Mouse (Mus musculus) embryonic fibroblast, embryonic 13.5 days (primary cell): ENCODE data around the gene Alx3. TPM values are rescaled to one million over a fixed set of nuclear protein-coding genes. Genes with fewer than 3 reads are reported as not detected.
"Not testable (repeated sequence)": the region's sequence is repeated elsewhere in the genome, so short reads cannot be mapped to it uniquely, and the experiment has no call there.

Source experiments
- H3K27ac ChIP-seq: 2 replicates; pipeline ENCODE4 v1.5.1; 2012; ENCODE audit warnings: low read length, control low read depth, inconsistent platforms; ENCODE audit not compliant: insufficient read depth
- H3K4me1 ChIP-seq: 2 replicates; pipeline ENCODE4 v1.6.1; 2011; ENCODE audit warnings: low read length; ENCODE audit not compliant: control insufficient read depth, insufficient read depth
- H3K4me3 ChIP-seq: 2 replicates; pipeline ENCODE4 v1.5.1; 2011; ENCODE audit warnings: mild to moderate bottlenecking, control low read depth, low read length; ENCODE audit not compliant: insufficient read depth
- CTCF ChIP-seq: IDR thresholded peaks from 2 replicates; pipeline ENCODE4 v1.5.1; 2011; ENCODE audit warnings: mild to moderate bottlenecking, control low read depth, low read length, moderate library complexity, borderline replicate concordance; ENCODE audit not compliant: insufficient read depth
- POLR2A ChIP-seq: IDR thresholded peaks from 2 replicates; pipeline ENCODE4 v1.6.1; 2011; ENCODE audit warnings: low read depth, mild to moderate bottlenecking, control low read depth, low read length, moderate library complexity
- polyA plus RNA-seq: library from polyadenylated mRNA; stranded (reverse); fragments of >200 nt; gene quantifications from 2 replicates; pipeline ENCODE4 v1.2.4, GENCODE M21; 2011; ENCODE audit warnings: low read depth; ENCODE audit not compliant: missing spikeins, insufficient read length

Gene Alx3
- polyA plus RNA-seq, 1 experiment: 1.9 TPM

GRCm38 (mm10) chr3:107632786-107633185, 38.0 kb downstream of the Alx3 start:
- no peak for TF ChIP-seq CTCF
- TF ChIP-seq POLR2A: no peak
- no peak overlapping the region for H3K27ac ChIP-seq
- H3K4me1 ChIP-seq: no peaks in the 10 kb centered on the region
- H3K4me3 ChIP-seq: no peak overlapping the region

GRCm38 (mm10) chr3:107633906-107634305, 39.1 kb downstream of the Alx3 start:
- Histone ChIP-seq H3K4me3 (no peak overlapping the region), H3K27ac (no peak overlapping the region), H3K4me1 (no peaks in the 10 kb centered on the region)
- TF ChIP-seq POLR2A (no peak), CTCF (no peak)

GRCm38 (mm10) chr3:107635836-107636235, 41.0 kb downstream of the Alx3 start:
- no peak overlapping the region for H3K27ac ChIP-seq
- H3K4me3 ChIP-seq: no peak overlapping the region
- no peaks in the 10 kb centered on the region for H3K4me1 ChIP-seq
- TF ChIP-seq POLR2A (no peak), CTCF (no peak)

- Histone ChIP-seq H3K4me3 (no peak overlapping the region), H3K27ac (no peak overlapping the region), H3K4me1 (no peaks in the 10 kb centered on the region)
- TF ChIP-seq POLR2A (no peak), CTCF (no peak)
Observed at GRCm38 (mm10) chr3:107636236-107636635, 41.4 kb downstream of the Alx3 start.

- TF ChIP-seq POLR2A (no peak), CTCF (no peak)
- no peaks in the 10 kb centered on the region for H3K4me1 ChIP-seq
- no peak overlapping the region for H3K27ac ChIP-seq
- H3K4me3 ChIP-seq: no peak overlapping the region
Observed at GRCm38 (mm10) chr3:107637606-107638172, 42.9 kb downstream of the Alx3 start.

GRCm38 (mm10) chr3:107646947-107647346, 52.1 kb downstream of the Alx3 start:
- TF ChIP-seq POLR2A (no peak), CTCF (no peak)
- H3K27ac ChIP-seq: no peak overlapping the region
- H3K4me3 ChIP-seq: no peak overlapping the region
- H3K4me1 ChIP-seq: no peaks in the 10 kb centered on the region

GRCm38 (mm10) chr3:107650276-107650675, 55.4 kb downstream of the Alx3 start:
- H3K27ac ChIP-seq, H3K4me1 ChIP-seq, H3K4me3 ChIP-seq: not testable (repeated sequence)

GRCm38 (mm10) chr3:107652968-107653367, 58.1 kb downstream of the Alx3 start:
- no peaks in the 10 kb centered on the region for H3K4me1 ChIP-seq
- TF ChIP-seq CTCF: no peak
- no peak for TF ChIP-seq POLR2A

GRCm38 (mm10) chr3:107654861-107655260, 60.0 kb downstream of the Alx3 start:
- no peak overlapping the region for H3K4me3 ChIP-seq
- H3K27ac ChIP-seq: no peak overlapping the region
- TF ChIP-seq CTCF (no peak), POLR2A (no peak)
- H3K4me1 ChIP-seq: no peaks in the 10 kb centered on the region

More at GRCm38 (mm10) chr3:107652968-107653367, 58.1 kb downstream of the Alx3 start:
- Histone ChIP-seq H3K4me3 (no peak overlapping the region), H3K27ac (no peak overlapping the region)

Other genes starting within 250 kb of the Alx3 start
- not detected in 2 replicates for gene Kcnc4, start 135.5 kb upstream of the Alx3 start, polyA plus RNA-seq
- 10.4 and 10.9 TPM in 2 replicates for gene Slc6a17, start 77.0 kb upstream of the Alx3 start, polyA plus RNA-seq
- 0.37 TPM in 1 of 2 replicates, not detected in the other for gene Ubl4b, start 40.0 kb upstream of the Alx3 start, polyA plus RNA-seq
- not detected in 2 replicates for gene Gm10961, start 36.3 kb downstream of the Alx3 start, polyA plus RNA-seq
- 39.1 and 41.7 TPM in 2 replicates for gene Strip1, start 36.7 kb downstream of the Alx3 start, polyA plus RNA-seq
- gene Ahcyl1, start 101.5 kb downstream of the Alx3 start, polyA plus RNA-seq: 216 and 238 TPM in 2 replicates
- gene Csf1, start 165.4 kb downstream of the Alx3 start, polyA plus RNA-seq: 208 and 272 TPM in 2 replicates